Mouse (Mus musculus) C2C12 (cell line): Measurements from ENCODE around the gene Atp5d.

Experiments used
- CEBPB ChIP-seq: IDR thresholded peaks from one replicate; pipeline ENCODE4 v1.6.1; 2011; ENCODE audit warnings: low read depth, mild to moderate bottlenecking, control low read depth, moderate library complexity
- CTCF ChIP-seq: IDR thresholded peaks from one replicate; pipeline ENCODE4 v1.5.1; 2011; ENCODE audit not compliant: control insufficient read depth, insufficient read depth, insufficient read length

GRCm38 (mm10) chr10:80121639-80122038 is 16.8 kb upstream of the Atp5d start:
- no peak for TF ChIP-seq CEBPB
- TF ChIP-seq CTCF = no peak
